Mouse (Mus musculus) myocyte (in vitro differentiated cells): ENCODE results near the gene Naa35.

Experiments used
- E2F4 ChIP-seq: IDR thresholded peaks from one replicate; pipeline ENCODE4 v1.6.1; 2011; ENCODE audit warnings: mild to moderate bottlenecking, control low read depth, moderate library complexity; ENCODE audit not compliant: insufficient read depth
- MAX ChIP-seq: IDR thresholded peaks from one replicate; pipeline ENCODE4 v1.6.1; 2011; ENCODE audit warnings: low read depth, mild to moderate bottlenecking, control low read depth
- POLR2A ChIP-seq: IDR thresholded peaks from one replicate; pipeline ENCODE4 v1.6.1; 2011; ENCODE audit warnings: low read depth, mild to moderate bottlenecking, control low read depth, moderate library complexity; ENCODE audit not compliant: insufficient read length
- TCF12 ChIP-seq: IDR thresholded peaks from one replicate; pipeline ENCODE4 v1.6.1; 2011; ENCODE audit warnings: mild to moderate bottlenecking, control low read depth; ENCODE audit not compliant: poor library complexity, insufficient read depth, severe bottlenecking
- USF1 ChIP-seq: IDR thresholded peaks from one replicate; pipeline ENCODE4 v1.6.1; 2011; ENCODE audit warnings: low read depth, mild to moderate bottlenecking, control low read depth, moderate library complexity

DNA sequence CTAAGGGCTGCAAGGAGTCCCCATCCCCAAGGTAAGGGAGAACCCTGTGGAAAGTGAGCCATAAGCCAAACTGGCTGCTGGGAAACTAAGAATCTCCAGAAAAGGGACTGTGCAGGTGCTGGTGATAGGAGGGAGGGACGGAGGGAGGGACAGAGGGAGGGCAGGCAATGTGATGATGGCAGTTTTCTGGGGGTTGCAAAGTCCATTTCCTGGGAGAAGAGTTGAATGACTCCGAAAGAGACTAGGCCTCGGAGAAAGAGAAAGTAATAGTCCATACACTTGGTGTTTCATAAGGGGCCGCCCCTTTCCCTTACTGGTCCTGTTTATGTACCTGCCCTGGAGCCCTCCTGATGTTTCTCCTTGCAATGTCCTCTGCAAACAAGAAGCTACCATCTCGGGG lies 69.4 kb downstream of the Naa35 start:
- no peak for TF ChIP-seq POLR2A
- no peak for TF ChIP-seq MAX
- no peak for TF ChIP-seq TCF12
- no peak for TF ChIP-seq USF1
- TF ChIP-seq E2F4: no peak
